39 mouse cellular contexts compared by ENCODE assay signal in the genomic region with DNA sequence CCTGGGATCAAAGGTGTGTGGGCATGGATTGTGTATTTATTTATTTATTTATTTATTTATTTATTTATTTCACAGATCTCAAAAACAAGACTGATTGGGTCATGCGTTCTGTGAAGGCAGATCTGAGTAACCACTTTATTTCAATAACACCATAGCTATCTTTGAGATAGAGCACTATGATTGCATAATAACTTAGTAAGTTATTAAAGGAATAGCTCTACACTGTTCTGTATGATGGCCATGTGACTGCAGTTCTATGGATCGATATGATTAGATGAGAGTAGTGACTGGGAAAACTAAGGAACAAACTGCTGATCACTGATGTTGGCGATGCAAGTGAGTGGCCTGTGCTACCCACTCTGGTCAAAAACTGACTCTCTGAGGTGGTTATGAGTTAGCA. TPM values are rescaled to one million over a fixed set of nuclear protein-coding genes. Genes with fewer than 3 reads are reported as not detected.
"Had no signal": no experiment of that assay in that cellular context is flagged by ENCODE, and none has a peak within 500 bp of the region (broad histone marks: within the 10 kb centered on the region; RNA-seq: fewer than 3 reads in every experiment).

No protein-coding gene starts in this region.

- H3K4me1 ChIP-seq: liver, embryonic 13.5 days; liver, embryonic 15.5 days had no signal

- H3K27ac ChIP-seq: limb, embryonic 10.5 days; limb, embryonic 12.5 days; limb, embryonic 13.5 days; limb, embryonic 15.5 days; liver, embryonic 12.5 days; liver, embryonic 13.5 days; liver, embryonic 14.5 days; liver, embryonic 15.5 days; lung, embryonic 15.5 days; macrophage; midbrain, embryonic 10.5 days; midbrain, embryonic 12.5 days; midbrain, embryonic 13.5 days; midbrain, embryonic 15.5 days; neural tube, embryonic 12.5 days; neural tube, embryonic 13.5 days had no signal

- ATAC-seq: liver, embryonic 12.5 days; liver, postnatal 0 days; lung, postnatal 0 days; midbrain, embryonic 13.5 days; midbrain, embryonic 15.5 days; midbrain, embryonic 16.5 days had no signal

- H3K4me3 ChIP-seq: limb, embryonic 10.5 days; limb, embryonic 12.5 days; limb, embryonic 13.5 days; limb, embryonic 15.5 days; liver, embryonic 12.5 days; liver, embryonic 13.5 days; liver, embryonic 15.5 days; lung, embryonic 15.5 days; megakaryocyte, embryonic 14.5 days; midbrain, embryonic 10.5 days; midbrain, embryonic 12.5 days; midbrain, embryonic 13.5 days; midbrain, embryonic 15.5 days; myocyte; neural tube, embryonic 12.5 days; neural tube, embryonic 13.5 days had no signal

- DNase-seq: left cerebral cortex, postnatal 4 days; liver; liver, embryonic 13.5 days; liver, postnatal 0 days; lung, adult 18-20 months; lung, adult 2 months; lung, embryonic 14.5 days; lung, postnatal 10 days; lung, postnatal 14 days; lung, postnatal 36 days; lung, postnatal 4 days; midbrain, embryonic 14.5 days had no signal

- H3K36me3 ChIP-seq: limb, embryonic 10.5 days; limb, embryonic 12.5 days; limb, embryonic 13.5 days; limb, embryonic 15.5 days; liver, embryonic 12.5 days; liver, embryonic 13.5 days; liver, embryonic 15.5 days; lung, embryonic 15.5 days; midbrain, embryonic 10.5 days; midbrain, embryonic 12.5 days; midbrain, embryonic 13.5 days; midbrain, embryonic 15.5 days; neural tube, embryonic 12.5 days; neural tube, embryonic 13.5 days had no signal

- H3K9me3 ChIP-seq: limb, embryonic 10.5 days; limb, embryonic 12.5 days; limb, embryonic 13.5 days; limb, embryonic 15.5 days; liver, embryonic 12.5 days; liver, embryonic 13.5 days; liver, embryonic 15.5 days; lung, embryonic 15.5 days; megakaryocyte, embryonic 14.5 days; midbrain, embryonic 10.5 days; midbrain, embryonic 12.5 days; midbrain, embryonic 13.5 days; midbrain, embryonic 15.5 days; neural tube, embryonic 12.5 days; neural tube, embryonic 13.5 days had no signal

- H3K4me2 ChIP-seq: limb, embryonic 12.5 days; limb, embryonic 13.5 days; limb, embryonic 15.5 days; liver, embryonic 12.5 days; liver, embryonic 13.5 days; liver, embryonic 15.5 days; lung, embryonic 14.5 days; lung, embryonic 15.5 days; midbrain, embryonic 11.5 days; midbrain, embryonic 12.5 days; midbrain, embryonic 13.5 days; midbrain, embryonic 15.5 days; neural tube, embryonic 12.5 days; neural tube, embryonic 13.5 days had no signal

- H3K9ac ChIP-seq: limb, embryonic 12.5 days; limb, embryonic 13.5 days; limb, embryonic 15.5 days; liver, embryonic 12.5 days; liver, embryonic 13.5 days; liver, embryonic 14.5 days; liver, embryonic 15.5 days; liver, postnatal 0 days; lung, embryonic 14.5 days; lung, embryonic 15.5 days; midbrain, embryonic 12.5 days; midbrain, embryonic 13.5 days; midbrain, embryonic 15.5 days; neural tube, embryonic 12.5 days; neural tube, embryonic 13.5 days had no signal

RNA-seq across cellular contexts. Expression of gene Dlx5, which starts 4.3 kb away (rescaled TPM):
- total RNA-seq: megakaryocyte progenitor cell, adult 5-6 weeks; megakaryocyte, adult 5-6 weeks; megakaryocyte-erythroid progenitor cell, adult 5-6 weeks; monocyte, adult 5-6 weeks had no signal
- polyA plus RNA-seq: liver, embryonic 12.5 days; liver, embryonic 13.5 days; liver, embryonic 14.5 days; liver, embryonic 15.5 days; liver, postnatal 0 days; lung, adult 2 months; lung, postnatal 0 days; macrophage; myocyte had no signal

RNA-seq across cellular contexts. Expression of gene Dlx6, which starts 23.1 kb away (rescaled TPM):
- total RNA-seq: megakaryocyte progenitor cell, adult 5-6 weeks; megakaryocyte, adult 5-6 weeks; megakaryocyte-erythroid progenitor cell, adult 5-6 weeks; monocyte, adult 5-6 weeks had no signal
- polyA plus RNA-seq: liver, embryonic 12.5 days; liver, embryonic 13.5 days; liver, embryonic 14.5 days; liver, embryonic 15.5 days; liver, embryonic 16.5 days; liver, postnatal 0 days; lung, adult 2 months; lung, embryonic 14.5 days; lung, embryonic 15.5 days; lung, embryonic 16.5 days; lung, postnatal 0 days; macrophage; midbrain, embryonic 14.5 days; myocyte; neural tube, embryonic 11.5 days; neural tube, embryonic 12.5 days; neural tube, embryonic 13.5 days had no signal
